Mouse (Mus musculus) megakaryocyte, embryonic 14.5 days (primary cell): ENCODE results near the gene Adarb1.

Experiments
- FLI1 ChIP-seq: IDR thresholded peaks from 2 replicates; pipeline ENCODE4 v1.6.1; 2012; ENCODE audit warnings: low read length, inconsistent platforms, mixed read lengths
- GATA1 ChIP-seq: IDR thresholded peaks from 3 replicates; pipeline ENCODE4 v1.6.1; 2012; ENCODE audit warnings: mixed read lengths, low read length, inconsistent platforms, borderline replicate concordance

DNA sequence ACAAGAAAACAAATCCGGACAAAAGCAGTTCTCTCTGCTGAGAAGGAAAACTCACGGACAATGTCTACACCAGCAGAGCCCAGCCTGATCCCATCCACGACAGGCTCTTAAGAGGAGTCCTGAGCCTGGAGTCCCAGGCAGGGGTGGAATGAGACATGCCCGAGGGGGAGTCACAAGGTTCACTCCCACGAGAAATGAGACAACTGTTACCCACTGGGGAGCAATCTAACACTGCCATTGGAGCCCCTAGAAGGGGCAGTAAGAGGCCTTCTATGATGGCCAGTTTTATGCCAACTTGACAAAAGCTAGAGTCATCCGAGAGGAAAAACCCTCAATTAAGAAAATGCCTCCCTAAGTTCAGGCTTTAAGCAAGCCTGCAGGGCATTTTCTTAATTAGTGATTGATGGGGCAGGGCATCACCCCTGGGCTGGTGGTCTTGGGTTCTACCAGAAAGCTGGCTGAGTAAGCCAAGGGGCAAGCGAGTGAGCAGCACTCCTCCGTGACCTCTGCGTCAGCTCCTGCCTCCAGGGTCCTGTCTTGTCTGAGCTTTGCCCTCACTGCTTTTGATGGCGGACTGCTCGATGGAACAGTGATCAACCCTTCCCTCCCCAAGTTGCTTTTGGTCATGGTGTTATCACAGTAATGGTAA, 88.5 kb downstream of the Adarb1 start:
- no peak for TF ChIP-seq GATA1
- no peak for TF ChIP-seq FLI1
